25 mouse cellular contexts compared by ENCODE assay signal in the genomic region with DNA sequence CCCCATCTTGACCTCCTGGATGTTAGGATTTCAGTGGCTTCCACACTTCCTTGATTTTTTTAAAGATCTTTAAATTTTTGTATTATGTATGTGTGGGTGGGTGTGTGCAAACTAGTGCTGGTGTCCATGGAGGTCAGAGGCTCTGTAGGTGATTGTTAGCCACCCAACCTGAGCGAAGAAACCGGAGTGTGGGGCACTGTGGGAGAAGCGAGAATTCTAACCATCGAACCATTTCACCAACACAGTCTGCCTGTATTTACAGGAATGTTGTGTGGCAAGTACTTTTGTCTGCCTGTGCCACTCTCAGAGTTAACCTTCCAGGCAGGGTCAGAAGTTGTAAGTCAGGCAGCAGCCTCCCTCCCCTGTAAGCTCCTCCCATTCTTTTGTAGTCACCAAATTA. TPM values are rescaled to one million over a fixed set of nuclear protein-coding genes. Genes with fewer than 3 reads are reported as not detected.
"Had no signal": no experiment of that assay in that cellular context is flagged by ENCODE, and none has a peak within 500 bp of the region (broad histone marks: within the 10 kb centered on the region; RNA-seq: fewer than 3 reads in every experiment).

No protein-coding gene starts in this region.

- H3K36me3 ChIP-seq: kidney, embryonic 15.5 days; limb, embryonic 12.5 days; limb, embryonic 15.5 days; neural tube, embryonic 13.5 days had no signal

- H3K9ac ChIP-seq: kidney, embryonic 15.5 days; limb, embryonic 12.5 days; limb, embryonic 15.5 days; liver, embryonic 14.5 days; liver, postnatal 0 days; lung, embryonic 14.5 days; neural tube, embryonic 13.5 days had no signal

- H3K4me3 ChIP-seq: kidney, embryonic 15.5 days; left cerebral cortex, adult 2 months; limb, embryonic 12.5 days; limb, embryonic 15.5 days; myocyte; neural tube, embryonic 13.5 days had no signal

- H3K9me3 ChIP-seq: kidney, embryonic 15.5 days; limb, embryonic 12.5 days; limb, embryonic 15.5 days; neural tube, embryonic 13.5 days had no signal

- H3K27ac ChIP-seq: kidney, embryonic 15.5 days; left cerebral cortex, adult 2 months; limb, embryonic 12.5 days; limb, embryonic 15.5 days; liver, embryonic 14.5 days; macrophage; neural tube, embryonic 13.5 days had no signal

- H3K27me3 ChIP-seq: kidney, embryonic 15.5 days; limb, embryonic 12.5 days; limb, embryonic 15.5 days; neural tube, embryonic 13.5 days had no signal

- H3K4me1 ChIP-seq: kidney, embryonic 15.5 days; limb, embryonic 12.5 days; limb, embryonic 15.5 days had no signal

- DNase-seq: kidney, adult 11 months; kidney, adult 8-10 months; kidney, postnatal 10 days; kidney, postnatal 36 days; layer of hippocampus, postnatal 36 days; liver, postnatal 0 days; lung, embryonic 14.5 days; midbrain, embryonic 14.5 days; retina, postnatal 1 day; thymus, adult 18-20 months; thymus, postnatal 14 days; thymus, postnatal 4 days had no signal

- ATAC-seq: liver, postnatal 0 days; lung, postnatal 0 days had no signal

- H3K4me2 ChIP-seq: kidney, embryonic 15.5 days; limb, embryonic 12.5 days; limb, embryonic 15.5 days; liver, embryonic 11.5 days; lung, embryonic 14.5 days; neural tube, embryonic 13.5 days had no signal

RNA-seq across cellular contexts. Expression of a gene that starts 22.3 kb away (rescaled TPM):
- total RNA-seq: megakaryocyte, adult 5-6 weeks; monocyte, adult 5-6 weeks had no signal
- polyA plus RNA-seq: macrophage; small intestine, adult 2 months had no signal
